Mouse (Mus musculus) hindbrain, embryonic 10.5 days (tissue): ENCODE results near the gene Tmtc1. TPM values are rescaled to one million over a fixed set of nuclear protein-coding genes. Genes with fewer than 3 reads are reported as not detected.

ENCODE experiments used
- DNase-seq: peaks from one replicate; pipeline ENCODE4 v3.0.0-alpha.2; 2017; ENCODE audit warnings: low spot score
- H3K27ac ChIP-seq: fragments of 300-500 bp; sonication (generic); 2 replicates; pipeline ENCODE4 v1.5.1; 2016; ENCODE audit warnings: mild to moderate bottlenecking, moderate library complexity
- H3K27me3 ChIP-seq: fragments of 300-500 bp; sonication (generic); 2 replicates; pipeline ENCODE4 v1.6.1; 2016; ENCODE audit warnings: mild to moderate bottlenecking; ENCODE audit not compliant: poor library complexity, insufficient read depth, severe bottlenecking
- H3K36me3 ChIP-seq: fragments of 300-500 bp; sonication (generic); 2 replicates; pipeline ENCODE4 v1.6.1; 2016; ENCODE audit warnings: mild to moderate bottlenecking, moderate library complexity
- H3K4me1 ChIP-seq: fragments of 300-500 bp; sonication (generic); replicated peaks from 2 replicates; pipeline ENCODE4 v1.6.1; 2016; ENCODE audit warnings: mild to moderate bottlenecking
- H3K4me3 ChIP-seq: fragments of 300-500 bp; sonication (generic); 2 replicates; pipeline ENCODE4 v1.5.1; 2016; ENCODE audit warnings: mild to moderate bottlenecking, moderate library complexity
- H3K9me3 ChIP-seq: fragments of 300-500 bp; sonication (generic); 2 replicates; pipeline ENCODE4 v1.6.1; 2016; ENCODE audit warnings: mild to moderate bottlenecking, moderate library complexity
- WGBS: fragments of 180-500 bp; shearing (Covaris S2); methylation state at CpG from one replicate; pipeline ENCODE4 v1.1.7; 2016; 5-methylcytosine and 5-hydroxymethylcytosine counted together
- polyA plus RNA-seq: library from polyadenylated mRNA; unstranded; fragments of >200 nt; fragmentation: Nextera tagmentation; extraction: Ambion mirVana; gene quantifications from 2 replicates; pipeline ENCODE4 v1.2.1, GENCODE M21; 2016

Tmtc1 gene
- polyA plus RNA-seq, 1 experiment from 2014 or later, result 1.3 TPM

GRCm38 (mm10) chr6:148448151-148448550 lies 4.0 kb upstream of the Tmtc1 start:
- 65% methylated on average over 3 of the region's 3 CpGs for WGBS
- no peak overlapping the region for H3K4me3 ChIP-seq
- H3K27ac ChIP-seq, result no peak overlapping the region
- no peaks in the 10 kb centered on the region for H3K36me3 ChIP-seq
- H3K9me3 ChIP-seq, result no peaks in the 10 kb centered on the region
- no peak for DNase-seq
- peaks cover 35% of the 10 kb centered on the region for H3K27me3 ChIP-seq
- peaks cover 16% of the 10 kb centered on the region for H3K4me1 ChIP-seq

- no peak for DNase-seq
- 70% methylated on average over 3 of the region's 3 CpGs for WGBS
- peaks cover 56% of the 10 kb centered on the region for H3K27me3 ChIP-seq
Observed at GRCm38 (mm10) chr6:148446113-148446512, 1.9 kb upstream of the Tmtc1 start.

GRCm38 (mm10) chr6:148444796-148445195 lies 607 bp upstream of the Tmtc1 start:
- H3K27me3 ChIP-seq, result peaks cover 62% of the 10 kb centered on the region
- WGBS, result 4% methylated on average over 9 of the region's 9 CpGs

More at GRCm38 (mm10) chr6:148446113-148446512, 1.9 kb upstream of the Tmtc1 start:
- Histone ChIP-seq H3K4me1 (peaks cover 29% of the 10 kb centered on the region), H3K36me3 (no peaks in the 10 kb centered on the region), H3K4me3 (no peak overlapping the region), H3K9me3 (no peaks in the 10 kb centered on the region), H3K27ac (no peak overlapping the region)

GRCm38 (mm10) chr6:148443291-148443725 lies 881 bp downstream of the Tmtc1 start:
- H3K9me3 ChIP-seq, result no peaks in the 10 kb centered on the region
- no peak overlapping the region for H3K27ac ChIP-seq
- WGBS, result 4% methylated on average over 15 of the region's 15 CpGs
- no peaks in the 10 kb centered on the region for H3K36me3 ChIP-seq
- peak overlapping the region; percentile 75 for H3K4me3 ChIP-seq
- H3K27me3 ChIP-seq, result peaks cover 62% of the 10 kb centered on the region
- H3K4me1 ChIP-seq, result peaks cover 29% of the 10 kb centered on the region
- DNase-seq, result peak; percentile 52

More at GRCm38 (mm10) chr6:148444796-148445195, 607 bp upstream of the Tmtc1 start:
- Histone ChIP-seq H3K4me1 (peaks cover 29% of the 10 kb centered on the region), H3K9me3 (no peaks in the 10 kb centered on the region), H3K4me3 (peak overlapping the region; percentile 75), H3K27ac (no peak overlapping the region), H3K36me3 (no peaks in the 10 kb centered on the region)
- DNase-seq, result no peak

- 0 out of 2 replicates have a peak overlapping the region, but pooled peaks have one; percentile 40 for H3K27ac ChIP-seq
- under 1% methylated on average over 27 of the region's 27 CpGs for WGBS
- H3K4me1 ChIP-seq, result peaks cover 29% of the 10 kb centered on the region
- peak overlapping the region; percentile 75 for H3K4me3 ChIP-seq
- peaks cover 62% of the 10 kb centered on the region for H3K27me3 ChIP-seq
- no peaks in the 10 kb centered on the region for H3K9me3 ChIP-seq
- H3K36me3 ChIP-seq, result no peaks in the 10 kb centered on the region
- peak; percentile 58 for DNase-seq
Observed at GRCm38 (mm10) chr6:148442671-148443290, 1.4 kb downstream of the Tmtc1 start.

GRCm38 (mm10) chr6:148441871-148442270 lies 2.3 kb downstream of the Tmtc1 start:
- 9% methylated on average over 5 of the region's 5 CpGs for WGBS
- H3K27ac ChIP-seq, result no peak overlapping the region
- DNase-seq, result peak; percentile 8
- peaks cover 62% of the 10 kb centered on the region for H3K27me3 ChIP-seq
- H3K9me3 ChIP-seq, result no peaks in the 10 kb centered on the region
- peak overlapping the region; percentile 75; the same call in 1 of the 2 replicates for H3K4me3 ChIP-seq
- H3K36me3 ChIP-seq, result no peaks in the 10 kb centered on the region
- peaks cover 29% of the 10 kb centered on the region for H3K4me1 ChIP-seq

- 74% methylated on average over 4 of the region's 4 CpGs for WGBS
- no peak overlapping the region for H3K27ac ChIP-seq
Observed at GRCm38 (mm10) chr6:148439101-148439500, 5.1 kb downstream of the Tmtc1 start.

GRCm38 (mm10) chr6:148437565-148437964 lies 6.6 kb downstream of the Tmtc1 start:
- WGBS, result 90% methylated on average over 1 of the region's 1 CpGs
- Histone ChIP-seq H3K36me3 (no peaks in the 10 kb centered on the region), H3K4me3 (no peak overlapping the region), H3K4me1 (peaks cover 7% of the 10 kb centered on the region), H3K9me3 (no peaks in the 10 kb centered on the region), H3K27ac (no peak overlapping the region), H3K27me3 (peaks cover 21% of the 10 kb centered on the region)
- DNase-seq, result no peak

More at GRCm38 (mm10) chr6:148439101-148439500, 5.1 kb downstream of the Tmtc1 start:
- DNase-seq, result no peak
- Histone ChIP-seq H3K36me3 (no peaks in the 10 kb centered on the region), H3K4me1 (peaks cover 22% of the 10 kb centered on the region), H3K9me3 (no peaks in the 10 kb centered on the region), H3K4me3 (no peak overlapping the region), H3K27me3 (peaks cover 36% of the 10 kb centered on the region)

GRCm38 (mm10) chr6:148436441-148437001 lies 7.7 kb downstream of the Tmtc1 start:
- no peaks in the 10 kb centered on the region for H3K36me3 ChIP-seq
- DNase-seq, result no peak
- H3K9me3 ChIP-seq, result no peaks in the 10 kb centered on the region
- no peaks in the 10 kb centered on the region for H3K4me1 ChIP-seq
- peaks cover 10% of the 10 kb centered on the region for H3K27me3 ChIP-seq
- H3K4me3 ChIP-seq, result no peak overlapping the region
- no peak overlapping the region for H3K27ac ChIP-seq
- WGBS, result 85% methylated on average over 7 of the region's 7 CpGs

- Histone ChIP-seq H3K4me3 (no peak overlapping the region), H3K4me1 (no peaks in the 10 kb centered on the region), H3K36me3 (no peaks in the 10 kb centered on the region), H3K27ac (no peak overlapping the region), H3K9me3 (no peaks in the 10 kb centered on the region), H3K27me3 (no peaks in the 10 kb centered on the region)
- DNase-seq, result no peak
- 79% methylated on average over 7 of the region's 7 CpGs for WGBS
Observed at GRCm38 (mm10) chr6:148421577-148421976, 22.6 kb downstream of the Tmtc1 start.

GRCm38 (mm10) chr6:148420387-148420786 lies 23.8 kb downstream of the Tmtc1 start:
- 90% methylated on average over 6 of the region's 6 CpGs for WGBS
- Histone ChIP-seq H3K4me1 (no peaks in the 10 kb centered on the region), H3K4me3 (no peak overlapping the region), H3K9me3 (no peaks in the 10 kb centered on the region), H3K36me3 (no peaks in the 10 kb centered on the region), H3K27ac (no peak overlapping the region), H3K27me3 (no peaks in the 10 kb centered on the region)
- no peak for DNase-seq

GRCm38 (mm10) chr6:148416597-148416996 lies 27.6 kb downstream of the Tmtc1 start:
- Histone ChIP-seq H3K4me1 (no peaks in the 10 kb centered on the region), H3K9me3 (no peaks in the 10 kb centered on the region), H3K4me3 (no peak overlapping the region), H3K27ac (no peak overlapping the region), H3K36me3 (no peaks in the 10 kb centered on the region), H3K27me3 (no peaks in the 10 kb centered on the region)
- WGBS, result 66% methylated on average over 2 of the region's 2 CpGs
- DNase-seq, result no peak

GRCm38 (mm10) chr6:148413638-148414037 lies 30.6 kb downstream of the Tmtc1 start:
- Histone ChIP-seq H3K9me3 (no peaks in the 10 kb centered on the region), H3K27ac (no peak overlapping the region)
- no peak for DNase-seq

More at GRCm38 (mm10) chr6:148413638-148414037, 30.6 kb downstream of the Tmtc1 start:
- H3K4me1 ChIP-seq, result no peaks in the 10 kb centered on the region
- H3K36me3 ChIP-seq, result no peaks in the 10 kb centered on the region
- H3K27me3 ChIP-seq, result no peaks in the 10 kb centered on the region
- H3K4me3 ChIP-seq, result no peak overlapping the region
